Mouse (Mus musculus) 3134 (cell line): ENCODE measurements around the gene Zfp687.

Experiments used
- DNase-seq: peaks from one replicate; pipeline ENCODE4 v3.0.0-alpha.2; 2011; ENCODE audit warnings: low spot score; ENCODE audit not compliant: insufficient read length; ENCODE audit errors: extremely low read depth

Gene Zfp687

GRCm38 (mm10) chr3:95018741-95019140 lies 3.5 kb upstream of the Zfp687 start:
- DNase-seq, result no peak

- DNase-seq, result no peak
Observed at GRCm38 (mm10) chr3:95016532-95017056, 1.3 kb upstream of the Zfp687 start.

- peak; percentile 98 for DNase-seq
Observed at GRCm38 (mm10) chr3:95015891-95016531, 763 bp upstream of the Zfp687 start.

GRCm38 (mm10) chr3:95014428-95015151 lies 658 bp downstream of the Zfp687 start:
- DNase-seq, result peak; percentile 86

- peak; percentile 27 for DNase-seq
Observed at GRCm38 (mm10) chr3:95013699-95014427, 1.4 kb downstream of the Zfp687 start.

- no peak for DNase-seq
Observed at GRCm38 (mm10) chr3:95012982-95013381, 2.3 kb downstream of the Zfp687 start.

GRCm38 (mm10) chr3:95010396-95010795 lies 4.9 kb downstream of the Zfp687 start:
- no peak for DNase-seq

- peak; percentile 29 for DNase-seq
Observed at GRCm38 (mm10) chr3:95007706-95008105, 7.5 kb downstream of the Zfp687 start.

GRCm38 (mm10) chr3:95005651-95006050 lies 9.6 kb downstream of the Zfp687 start:
- DNase-seq, result no peak

GRCm38 (mm10) chr3:95003273-95003672 lies 12.0 kb downstream of the Zfp687 start:
- DNase-seq, result no peak

GRCm38 (mm10) chr3:95002569-95002968 lies 12.7 kb downstream of the Zfp687 start:
- no peak for DNase-seq

- peak; percentile 38 for DNase-seq
Observed at GRCm38 (mm10) chr3:94996946-94997345, 18.3 kb downstream of the Zfp687 start.

- no peak for DNase-seq
Observed at GRCm38 (mm10) chr3:94989159-94989761, 26.0 kb downstream of the Zfp687 start.

- peak; percentile 34 for DNase-seq
Observed at GRCm38 (mm10) chr3:94987578-94987977, 27.7 kb downstream of the Zfp687 start.

- DNase-seq, result no peak
Observed at GRCm38 (mm10) chr3:94985513-94985912, 29.7 kb downstream of the Zfp687 start.

- DNase-seq, result no peak
Observed at GRCm38 (mm10) chr3:94984312-94984711, 30.9 kb downstream of the Zfp687 start.

- peak; percentile 91 for DNase-seq
Observed at GRCm38 (mm10) chr3:94974528-94975422, 40.5 kb downstream of the Zfp687 start, which contains the start of gene Pi4kb. Gene Pi4kb, plus strand, starts transcription at chr3:94974731.

GRCm38 (mm10) chr3:94974026-94974527 lies 41.2 kb downstream of the Zfp687 start:
- no peak for DNase-seq

- DNase-seq, result no peak
Observed at GRCm38 (mm10) chr3:94973620-94974019, 41.6 kb downstream of the Zfp687 start.

GRCm38 (mm10) chr3:94972552-94972951 lies 42.7 kb downstream of the Zfp687 start:
- no peak for DNase-seq
